ENCODE assay signal across 8 mouse cellular contexts in the genomic region with DNA sequence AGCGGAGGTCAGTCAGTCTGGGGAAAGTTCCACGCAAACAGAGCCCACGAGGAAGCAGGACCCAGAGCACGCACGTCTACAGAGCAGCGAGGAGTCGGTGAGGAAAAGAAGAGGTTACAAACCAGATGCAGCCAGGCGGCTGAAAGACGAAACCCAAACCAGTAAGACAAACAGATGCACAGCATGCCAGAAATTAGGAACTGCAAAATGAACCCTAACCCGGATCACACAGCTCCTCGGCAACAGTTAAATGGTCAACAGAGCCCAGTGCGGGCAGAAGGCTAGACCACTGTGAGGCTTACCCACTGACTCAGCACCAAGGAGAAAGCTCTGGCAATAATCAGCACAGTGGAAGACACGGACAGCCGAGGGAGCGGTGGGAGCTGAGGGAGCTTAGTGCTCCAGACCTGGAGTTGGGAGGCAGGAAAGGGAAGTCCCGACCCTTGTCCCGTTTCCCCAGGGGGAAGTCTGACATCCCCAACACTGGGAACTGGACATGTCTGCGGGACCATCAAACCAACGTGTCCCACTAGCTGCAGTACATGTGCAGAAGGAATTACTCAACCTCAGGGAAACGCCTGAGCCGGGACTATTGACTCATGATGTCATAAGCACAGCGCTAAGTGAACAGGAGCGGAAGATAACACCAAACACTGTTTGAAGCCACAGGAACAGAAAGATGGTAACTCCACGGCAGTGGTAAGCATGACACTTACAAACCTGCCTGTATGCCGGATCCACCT. TPM values are rescaled to one million over a fixed set of nuclear protein-coding genes. Genes with fewer than 3 reads are reported as not detected.
DNase-seq lines count a peak whose midpoint lies in the region; ATAC-seq lines count a peak whose summit lies in the region.

No protein-coding gene starts in this region.

- intact Hi-C loops in heart, postnatal 25 days (cut with DNase I), result loop anchor here (10.0 kb wide), 1 partner anchor 247 kb away; the partner anchor contains the start of gene Alkbh2
- intact Hi-C loops in left cerebral cortex, postnatal 36 days (cut with DNase I), result no loop called here

- H3K4me3 ChIP-seq in brown adipose tissue, adult 24 weeks (ENCODE audit: insufficient read depth, low read depth, low read length), result peak overlapping the region; percentile 4; the same call in 1 of the 2 replicates
- no peak overlapping the region for H3K4me3 ChIP-seq in intestine, embryonic 15.5 days (replicated peaks)

- H3K27me3 ChIP-seq in intestine, embryonic 15.5 days (replicated peaks), result no peaks in the 10 kb centered on the region

- no peaks in the 10 kb centered on the region for H3K9me3 ChIP-seq in intestine, embryonic 15.5 days

- peak overlapping the region; percentile 23; the same call in 1 of the 2 replicates for H3K9ac ChIP-seq in intestine, embryonic 15.5 days

- peak overlapping the region; percentile 45 for H3K4me2 ChIP-seq in intestine, embryonic 15.5 days (replicated peaks)

- peak overlapping the region; percentile 84 for H3K27ac ChIP-seq in brown adipose tissue, adult 24 weeks (replicated peaks; ENCODE audit: low read depth, low read length)
- H3K27ac ChIP-seq in intestine, embryonic 15.5 days, result peak overlapping the region; percentile 90

- peaks cover 19% of the 10 kb centered on the region for H3K36me3 ChIP-seq in intestine, embryonic 15.5 days

- WGBS in intestine, embryonic 15.5 days, result 37% methylated on average over 25 of the region's 25 CpGs

- peaks cover 54% of the 10 kb centered on the region for H3K4me1 ChIP-seq in brown adipose tissue, adult 24 weeks (ENCODE audit: control insufficient read depth, insufficient read depth, insufficient read length, low read length)
- H3K4me1 ChIP-seq in intestine, embryonic 15.5 days (replicated peaks), result peaks cover 79% of the 10 kb centered on the region

- DNase-seq in heart, adult 11 months, result peak; percentile 95
- DNase-seq in heart, postnatal 25 days (ENCODE audit: low spot score), result no peak
- DNase-seq in lung, postnatal 10 days, result peak; percentile 51
- no peak for DNase-seq in left cerebral cortex, postnatal 36 days (ENCODE audit: low spot score in 2 of 2)
- DNase-seq in gastrocnemius, postnatal 25 days, result no peak

- ATAC-seq in intestine, embryonic 15.5 days, result peak; percentile 27
- no peak for ATAC-seq in monocyte, adult 5-6 weeks (replicated peaks; ENCODE audit: insufficient number of reproducible peaks, low FRiP score, low TSS enrichment, poor library complexity, severe bottlenecking)

RNA-seq across cellular contexts. Expression of gene Kctd10, which starts 8.4 kb away (rescaled TPM):
- total RNA-seq in heart, postnatal 25 days (2021), result 10 to 100 TPM; 52.2 to 55.0 TPM
- polyA plus RNA-seq in brown adipose tissue, adult 24 weeks (2012; ENCODE audit: insufficient read depth, insufficient read length, missing spikeins), result 21.5 and 25.5 TPM in 2 replicates
- 116 and 119 TPM in 2 replicates for polyA plus RNA-seq in intestine, embryonic 15.5 days (2015; fragmentation: Nextera tagmentation; extraction: Ambion mirVana)
- 10 to 100 TPM; 48.7 to 53.0 TPM for total RNA-seq in left cerebral cortex, postnatal 36 days (2021)
- 86.5 to 90.0 TPM (median 87.5 TPM) in 3 replicates for total RNA-seq in monocyte, adult 5-6 weeks (2017)
- 10 to 100 TPM; 18.7 to 23.6 TPM for total RNA-seq in gastrocnemius, postnatal 25 days (2021)

RNA-seq across cellular contexts. Expression of gene Ube3b, which starts 8.5 kb away (rescaled TPM):
- 10 to 100 TPM; 85.4 to 93.5 TPM for total RNA-seq in heart, postnatal 25 days (2021)
- 47.6 and 51.4 TPM in 2 replicates for polyA plus RNA-seq in brown adipose tissue, adult 24 weeks (2012; ENCODE audit: insufficient read depth, insufficient read length, missing spikeins)
- polyA plus RNA-seq in intestine, embryonic 15.5 days (2015; fragmentation: Nextera tagmentation; extraction: Ambion mirVana), result 35.7 and 39.3 TPM in 2 replicates
- 10 to 100 TPM; 81.6 to 88.1 TPM for total RNA-seq in left cerebral cortex, postnatal 36 days (2021)
- 22.0 to 38.0 TPM (median 27.7 TPM) in 3 replicates for total RNA-seq in monocyte, adult 5-6 weeks (2017)
- 100 to 1,000 TPM; 103 to 107 TPM for total RNA-seq in gastrocnemius, postnatal 25 days (2021)

Comparison
In these comparisons a context has a peak if more than half of its experiments do, and no peak if none do; other contexts are left out.
1. DNase-seq: peak in heart, adult 11 months (single experiment) and lung, postnatal 10 days (single experiment); none in heart, postnatal 25 days (single experiment), left cerebral cortex, postnatal 36 days (0 of 2) and gastrocnemius, postnatal 25 days (single experiment).